Mouse (Mus musculus) kidney, postnatal 14 days (tissue): ENCODE data around the gene 1700074P13Rik.
"Not testable (repeated sequence)": the region's sequence is repeated elsewhere in the genome, so short reads cannot be mapped to it uniquely, and the experiment has no call there.

ENCODE experiments used
- DNase-seq: peaks from one replicate; pipeline ENCODE4 v3.0.0; 2022; ENCODE audit warnings: mixed read lengths

Gene 1700074P13Rik

DNA sequence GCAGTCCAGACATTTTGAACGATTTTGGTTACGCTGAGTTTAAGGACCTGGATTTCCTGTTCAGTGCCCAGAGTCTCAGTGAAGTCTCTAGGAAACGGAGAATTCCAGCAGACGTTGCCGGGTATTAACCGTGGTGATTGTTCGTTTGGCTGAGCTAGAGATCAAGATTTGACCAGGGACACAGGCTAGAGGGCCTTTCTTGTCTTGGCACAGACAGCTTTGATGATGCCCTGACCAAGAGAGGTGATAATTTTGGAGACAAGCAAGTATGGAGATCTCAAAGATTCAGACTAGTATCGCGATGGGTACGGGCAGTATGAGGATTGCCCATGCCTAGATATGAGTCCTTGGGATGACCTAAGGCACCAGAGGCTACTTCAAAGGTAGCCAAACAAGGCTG, at the start of gene 1700074P13Rik:
TSS of gene 1700074P13Rik (minus strand) at position 101 of the 400 bp plus-strand sequence.
- no peak for DNase-seq

DNA sequence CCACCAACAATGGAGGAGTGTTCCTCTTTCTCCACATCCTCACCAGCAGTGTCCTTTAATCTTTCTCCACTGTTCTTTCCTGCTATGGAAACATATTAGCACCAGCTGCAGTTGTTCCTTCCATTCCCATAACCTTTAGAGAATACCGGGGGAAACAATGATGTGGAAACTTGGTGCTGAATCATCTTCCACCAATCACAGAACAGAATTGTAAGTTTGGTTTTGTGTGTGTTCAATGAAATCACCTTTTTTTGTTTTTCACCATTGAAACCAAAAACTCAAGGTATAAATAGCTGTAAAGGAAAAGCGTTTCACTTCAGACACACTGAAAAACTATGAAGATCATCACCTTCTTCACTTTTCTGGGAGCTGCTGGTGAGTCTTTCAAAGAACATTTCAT, 24.1 kb upstream of the 1700074P13Rik start, which contains the start of gene 1810009J06Rik:
TSS of gene 1810009J06Rik (plus strand) at position 301 of the 400 bp plus-strand sequence.
- not testable (repeated sequence) for DNase-seq

- DNase-seq, result no peak
Measured at GRCm38 (mm10) chr6:40953716-40954115, 13.4 kb upstream of the 1700074P13Rik start.

DNA sequence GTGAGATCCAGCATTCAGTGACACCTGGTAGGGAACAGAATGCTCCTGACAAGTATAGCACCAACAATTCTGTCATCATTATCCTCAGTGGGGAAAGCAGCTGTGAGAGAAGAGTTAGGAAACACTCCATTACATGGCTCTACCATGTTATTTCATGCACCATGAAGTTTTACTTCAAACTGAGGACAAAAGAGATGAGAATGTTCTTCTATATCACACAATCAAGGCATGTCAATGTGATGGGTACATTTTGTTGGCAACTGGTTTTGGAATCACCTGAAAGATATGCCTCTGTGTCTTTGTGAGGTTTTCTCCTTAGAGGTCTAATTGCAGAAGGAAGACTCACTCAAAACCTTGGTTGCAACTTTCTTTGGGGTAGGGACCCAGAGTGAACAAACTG, 11.4 kb upstream of the 1700074P13Rik start, which contains the start of gene Gm4744:
TSS of gene Gm4744 (minus strand) at position 101 of the 400 bp plus-strand sequence.
- DNase-seq, result no peak

DNA sequence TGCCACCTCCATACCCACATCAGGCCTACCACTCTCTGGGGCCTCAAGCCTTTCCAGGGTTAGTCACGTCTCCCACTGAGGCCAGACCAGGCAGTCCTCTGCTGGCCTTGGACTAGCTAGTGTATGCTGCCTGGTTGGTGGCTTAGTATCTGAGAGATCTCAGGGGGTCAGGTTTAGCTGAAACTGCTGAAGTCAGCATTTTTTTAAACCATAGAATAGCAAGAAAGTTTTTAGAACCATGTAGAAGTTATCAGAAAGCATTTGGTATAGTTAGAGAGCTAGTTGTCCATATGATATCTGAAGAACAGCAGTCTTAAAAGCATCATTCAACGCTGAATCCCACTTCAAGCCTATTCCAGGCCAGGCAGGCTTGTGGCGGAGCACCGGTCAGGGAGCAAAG, 20.4 kb downstream of the 1700074P13Rik start:
- no peak for DNase-seq

DNA sequence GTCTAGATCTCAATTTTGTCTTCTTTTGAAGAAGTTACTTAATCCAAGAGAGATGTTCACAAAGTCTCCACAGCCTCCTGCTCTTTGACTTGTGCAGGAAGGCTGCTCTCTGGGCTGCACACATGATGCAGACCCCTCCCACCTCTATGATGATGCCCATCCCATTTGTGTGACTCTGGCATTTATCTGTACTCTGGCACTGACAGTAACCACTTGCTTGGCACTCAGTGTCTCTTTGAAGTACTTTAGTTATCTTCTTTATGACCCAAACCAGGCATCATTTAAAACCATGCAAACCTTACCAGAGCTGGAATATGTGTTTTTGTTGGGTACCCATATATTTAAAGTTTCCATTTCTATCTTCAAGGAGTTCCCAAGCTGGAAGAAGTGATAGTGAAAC, 40.1 kb downstream of the 1700074P13Rik start, which contains the start of gene Prss58:
TSS of gene Prss58 (minus strand) at position 101 of the 400 bp plus-strand sequence.
- no peak for DNase-seq

DNA sequence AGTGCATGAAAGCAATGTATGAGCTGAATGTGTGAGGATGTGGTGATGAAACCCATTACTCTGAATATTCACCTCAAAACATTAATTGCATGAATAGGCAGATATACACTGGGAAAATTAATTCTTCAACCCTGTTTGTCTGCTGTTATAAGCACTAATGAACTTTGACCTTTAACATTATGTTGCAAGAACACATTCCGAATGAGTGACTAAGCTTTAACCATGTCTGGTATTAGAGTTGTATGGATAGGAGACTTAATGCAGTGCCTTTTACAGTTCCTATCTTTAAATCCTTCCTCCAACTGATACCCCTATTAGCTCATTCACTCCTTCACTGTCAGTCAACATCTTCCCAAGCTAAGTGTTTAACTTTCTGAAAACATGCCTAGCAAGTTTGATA, 45.6 kb downstream of the 1700074P13Rik start:
- DNase-seq, result no peak

- peak; percentile 13 for DNase-seq
Measured at GRCm38 (mm10) chr6:40893577-40893976, 46.8 kb downstream of the 1700074P13Rik start.

DNA sequence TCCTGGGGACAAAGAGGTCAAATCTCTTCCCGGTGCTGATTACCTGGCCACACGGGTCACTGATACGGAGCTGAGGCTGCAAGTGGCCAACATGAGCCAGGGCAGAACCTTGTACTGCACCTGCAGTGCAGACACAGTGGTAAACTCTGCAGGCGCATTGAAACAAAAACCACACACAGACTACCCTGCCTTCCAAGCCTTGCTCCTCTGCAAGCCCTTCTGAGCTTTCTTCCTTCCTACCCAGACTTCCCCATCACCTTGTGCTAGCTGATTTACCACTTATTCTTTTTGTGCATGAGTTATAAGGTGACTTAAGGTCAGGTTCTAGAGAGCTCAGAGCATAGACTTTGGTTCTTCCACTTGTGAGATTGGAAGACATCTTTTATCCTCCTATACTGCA, 48.6 kb downstream of the 1700074P13Rik start:
- DNase-seq, result no peak

DNA sequence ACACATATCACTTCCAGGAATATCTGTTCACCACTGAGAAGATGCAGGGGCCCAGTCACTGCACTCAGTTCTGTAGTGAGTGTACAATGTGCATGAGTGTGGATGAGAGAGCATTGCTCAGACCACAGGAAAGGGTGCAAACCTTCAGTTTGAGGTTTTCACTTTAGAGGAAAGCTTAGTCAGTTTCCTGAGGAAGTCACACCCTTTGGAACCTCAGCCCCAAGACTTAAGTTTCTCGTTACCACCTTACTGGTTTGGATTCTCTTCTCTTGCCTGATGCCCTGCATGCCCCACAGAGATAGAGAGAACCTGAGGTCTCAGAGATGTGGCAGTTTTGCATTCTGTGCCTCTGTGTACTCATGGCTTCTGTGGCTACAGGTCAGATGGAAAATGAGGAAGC, 49.4 kb downstream of the 1700074P13Rik start:
- DNase-seq, result no peak

- no peak for DNase-seq
Measured at GRCm38 (mm10) chr6:40887394-40887793, 53.0 kb downstream of the 1700074P13Rik start, which contains the start of gene Moxd2. Gene Moxd2, minus strand, starts transcription at chr6:40887494.
